Mouse (Mus musculus) embryo, embryonic 11 days (tissue): ENCODE data around the gene Muc20.

Experiments
- DNase-seq: peaks from one replicate; pipeline ENCODE4 v3.0.0-alpha.2; 2015

Gene Muc20

GRCm38 (mm10) chr16:32797426-32797689, at the start of gene Muc20:
TSS of gene Muc20 (minus strand) at chr16:32797435.
- DNase-seq: no peak

GRCm38 (mm10) chr16:32831501-32831900, 34.3 kb upstream of the Muc20 start:
- DNase-seq: no peak

- DNase-seq: no peak
Observed at GRCm38 (mm10) chr16:32829104-32829503, 31.9 kb upstream of the Muc20 start.

GRCm38 (mm10) chr16:32826521-32826920, 29.3 kb upstream of the Muc20 start:
- DNase-seq: no peak

- DNase-seq: no peak
Observed at GRCm38 (mm10) chr16:32825380-32825779, 28.1 kb upstream of the Muc20 start.

GRCm38 (mm10) chr16:32824061-32824460, 26.8 kb upstream of the Muc20 start:
- DNase-seq: no peak

GRCm38 (mm10) chr16:32823487-32823886, 26.3 kb upstream of the Muc20 start:
- no peak for DNase-seq

- no peak for DNase-seq
Observed at GRCm38 (mm10) chr16:32822881-32823280, 25.6 kb upstream of the Muc20 start.

- no peak for DNase-seq
Observed at GRCm38 (mm10) chr16:32822450-32822827, 25.2 kb upstream of the Muc20 start.

GRCm38 (mm10) chr16:32821772-32822449, 24.7 kb upstream of the Muc20 start:
- DNase-seq: no peak

- DNase-seq: no peak
Observed at GRCm38 (mm10) chr16:32818441-32818840, 21.2 kb upstream of the Muc20 start.

GRCm38 (mm10) chr16:32818036-32818435, 20.8 kb upstream of the Muc20 start:
- no peak for DNase-seq

GRCm38 (mm10) chr16:32815160-32815605, 17.9 kb upstream of the Muc20 start:
- DNase-seq: peak; percentile 74

GRCm38 (mm10) chr16:32814539-32814938, 17.3 kb upstream of the Muc20 start:
- peak; percentile 56 for DNase-seq

GRCm38 (mm10) chr16:32813771-32814170, 16.5 kb upstream of the Muc20 start:
- DNase-seq: no peak

- no peak for DNase-seq
Observed at GRCm38 (mm10) chr16:32813362-32813761, 16.1 kb upstream of the Muc20 start.

- peak; percentile 92 for DNase-seq
Observed at GRCm38 (mm10) chr16:32812888-32813361, 15.7 kb upstream of the Muc20 start.

- DNase-seq: no peak
Observed at GRCm38 (mm10) chr16:32810321-32810720, 13.1 kb upstream of the Muc20 start, which contains the start of gene Smbd1. TSS of gene Smbd1 (minus strand) at chr16:32810477.

GRCm38 (mm10) chr16:32807408-32808185, 10.4 kb upstream of the Muc20 start:
- DNase-seq: no peak

- no peak for DNase-seq
Observed at GRCm38 (mm10) chr16:32805151-32805550, 7.9 kb upstream of the Muc20 start.

- no peak for DNase-seq
Observed at GRCm38 (mm10) chr16:32803901-32804300, 6.7 kb upstream of the Muc20 start.

GRCm38 (mm10) chr16:32803252-32803853, 6.1 kb upstream of the Muc20 start:
- DNase-seq: no peak

- DNase-seq: no peak
Observed at GRCm38 (mm10) chr16:32796676-32797425, 384 bp downstream of the Muc20 start.
